Mouse (Mus musculus) stomach, postnatal 0 days (tissue): Measurements from ENCODE around the gene Cntn3.

ENCODE experiments used
- CTCF ChIP-seq: IDR thresholded peaks from 2 replicates; pipeline ENCODE4 v1.5.1; 2016; ENCODE audit warnings: antibody characterized with exemption, low read depth, mild to moderate bottlenecking, moderate library complexity
- EP300 ChIP-seq: optimal IDR thresholded peaks from 2 replicates; pipeline ENCODE3; 2016; ENCODE audit warnings: antibody characterized with exemption

DNA sequence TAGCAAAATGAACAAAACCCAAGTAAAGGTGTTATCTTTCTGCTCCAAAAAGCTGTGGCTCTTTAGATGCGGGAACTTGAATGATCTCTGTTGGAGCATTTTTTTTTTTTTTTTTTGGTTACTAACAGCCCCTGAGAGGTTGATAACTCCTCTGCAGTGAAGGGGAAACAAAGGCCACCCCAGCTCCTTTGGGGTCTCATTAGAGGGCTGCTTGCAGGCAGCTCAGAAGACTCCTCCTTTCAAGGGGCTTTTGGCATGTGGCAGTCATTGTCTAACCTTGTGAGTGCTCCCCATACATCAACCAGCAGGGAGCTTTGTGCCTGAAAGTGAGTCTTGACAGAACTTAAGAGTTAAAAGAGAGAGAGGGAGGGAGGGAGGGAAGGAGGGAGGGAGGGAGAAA, 60.8 kb downstream of the Cntn3 start:
- TF ChIP-seq CTCF (no peak), EP300 (no peak)
